Mouse (Mus musculus): ENCODE measurements around the gene Snrnp27. TPM values are rescaled to one million over a fixed set of nuclear protein-coding genes. Genes with fewer than 3 reads are reported as not detected.

Snrnp27 gene
- total RNA-seq, 1 experiment, result 58.3 TPM

DNA sequence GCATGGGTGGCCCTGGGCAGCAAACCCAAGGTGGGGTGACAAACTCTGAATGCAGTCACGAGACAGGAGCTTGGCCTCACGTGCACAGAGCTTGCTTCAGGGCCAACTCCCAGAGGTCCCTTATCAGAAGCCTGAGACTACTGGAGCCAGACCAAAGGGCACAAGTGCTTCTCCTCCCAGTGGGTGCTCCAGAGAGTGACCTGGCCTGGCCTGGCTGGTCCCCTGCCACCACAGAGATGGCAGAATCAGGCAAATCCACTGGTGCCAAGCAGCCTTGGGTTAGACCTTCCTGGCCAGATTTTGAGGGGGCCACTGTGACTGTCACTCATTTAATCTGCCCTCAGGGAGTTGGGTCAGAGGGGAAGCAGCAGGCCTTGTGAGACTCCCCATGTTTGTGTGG lies 47.8 kb downstream of the Snrnp27 start:
- Histone ChIP-seq H3K4me1 (ENCODE audit: control insufficient read depth in 2 of 2, insufficient read depth in 2 of 2, low read length in 2 of 2, poor library complexity in 1 of 2) (peaks cover 2 to 4% of the 10 kb centered on the region in 2 experiments; a peak in 1 of 4 replicates), H3K9ac (ENCODE audit: insufficient read depth, low read depth, low read length, poor library complexity, severe bottlenecking) (no peak overlapping the region), H3K36me3 (ENCODE audit: control insufficient read depth, insufficient read depth, low read length, poor library complexity, severe bottlenecking) (no peaks in the 10 kb centered on the region), H3K4me3 (ENCODE audit: insufficient read depth in 1 of 2, low read depth in 1 of 2, low read length in 2 of 2, poor library complexity in 1 of 2, severe bottlenecking in 1 of 2) (no peak overlapping the region), H3K9me3 (ENCODE audit: control insufficient read depth, insufficient read depth, low read depth, low read length) (no peaks in the 10 kb centered on the region), H3K27ac (ENCODE audit: insufficient read depth, low read depth, low read length, poor library complexity, severe bottlenecking) (no peak overlapping the region)
- in situ Hi-C loops (cut with MboI; ENCODE audit: low sequenced_read_pairs in 2 of 2, unreplicated experiment in 2 of 2), result no loop called here
- TF ChIP-seq HCFC1 (IDR thresholded peaks at IDR 0.05; ENCODE audit: borderline replicate concordance, insufficient read depth, low read length) (no peak), MAFK (IDR thresholded peaks at IDR 0.05; ENCODE audit: insufficient read depth, low read depth, low read length) (no peak), CHD2 (IDR thresholded peaks at IDR 0.05; ENCODE audit: low read depth, low read length) (no peak), ZNF384 (IDR thresholded peaks at IDR 0.05; ENCODE audit: low read depth, low read length) (no peak), ZC3H11A (IDR thresholded peaks at IDR 0.05; ENCODE audit: borderline replicate concordance, low read depth, low read length) (no peak)
- no peak for DNase-seq (ENCODE audit: low read depth, low spot score)

GRCm38 (mm10) chr6:86630141-86630540 lies 54.2 kb downstream of the Snrnp27 start:
- in situ Hi-C loops (cut with MboI; ENCODE audit: low sequenced_read_pairs in 2 of 2, unreplicated experiment in 2 of 2), result no loop called here
- no peak for DNase-seq (ENCODE audit: low read depth, low spot score)
- H3K4me3 ChIP-seq (ENCODE audit: insufficient read depth in 1 of 2, low read depth in 1 of 2, low read length in 2 of 2, poor library complexity in 1 of 2, severe bottlenecking in 1 of 2), result no peak overlapping the region

GRCm38 (mm10) chr6:86627946-86628345 lies 56.4 kb downstream of the Snrnp27 start, which contains the start of gene Asprv1:
Asprv1 (plus strand) TSS chr6:86628164.
- DNase-seq (ENCODE audit: low read depth, low spot score), result no peak
- Histone ChIP-seq H3K27ac (ENCODE audit: insufficient read depth, low read depth, low read length, poor library complexity, severe bottlenecking) (no peak within 1 kb of the TSS), H3K9me3 (ENCODE audit: control insufficient read depth, insufficient read depth, low read depth, low read length) (no peaks in the 10 kb centered on the region), H3K4me3 (ENCODE audit: insufficient read depth in 1 of 2, low read depth in 1 of 2, low read length in 2 of 2, poor library complexity in 1 of 2, severe bottlenecking in 1 of 2) (no peak within 1 kb of the TSS), H3K9ac (ENCODE audit: insufficient read depth, low read depth, low read length, poor library complexity, severe bottlenecking) (no peak within 1 kb of the TSS), H3K36me3 (ENCODE audit: control insufficient read depth, insufficient read depth, low read length, poor library complexity, severe bottlenecking) (no peaks in the 10 kb centered on the region), H3K4me1 (ENCODE audit: control insufficient read depth in 2 of 2, insufficient read depth in 2 of 2, low read length in 2 of 2, poor library complexity in 1 of 2) (peaks cover 5 to 10% of the 10 kb centered on the region in 2 experiments; a peak in 2 of 4 replicates)
- no peak for TF ChIP-seq ZNF384 (IDR thresholded peaks at IDR 0.05; ENCODE audit: low read depth, low read length)
- no peak for TF ChIP-seq ZC3H11A (IDR thresholded peaks at IDR 0.05; ENCODE audit: borderline replicate concordance, low read depth, low read length)
- no peak for TF ChIP-seq MAFK (IDR thresholded peaks at IDR 0.05; ENCODE audit: insufficient read depth, low read depth, low read length)
- no peak for TF ChIP-seq CHD2 (IDR thresholded peaks at IDR 0.05; ENCODE audit: low read depth, low read length)
- TF ChIP-seq HCFC1 (IDR thresholded peaks at IDR 0.05; ENCODE audit: borderline replicate concordance, insufficient read depth, low read length), result no peak
- in situ Hi-C loops (cut with MboI; ENCODE audit: low sequenced_read_pairs in 2 of 2, unreplicated experiment in 2 of 2), result no loop called here

More at GRCm38 (mm10) chr6:86630141-86630540, 54.2 kb downstream of the Snrnp27 start:
- Histone ChIP-seq H3K36me3 (ENCODE audit: control insufficient read depth, insufficient read depth, low read length, poor library complexity, severe bottlenecking) (no peaks in the 10 kb centered on the region), H3K9ac (ENCODE audit: insufficient read depth, low read depth, low read length, poor library complexity, severe bottlenecking) (no peak overlapping the region), H3K9me3 (ENCODE audit: control insufficient read depth, insufficient read depth, low read depth, low read length) (no peaks in the 10 kb centered on the region), H3K27ac (ENCODE audit: insufficient read depth, low read depth, low read length, poor library complexity, severe bottlenecking) (no peak overlapping the region), H3K4me1 (ENCODE audit: control insufficient read depth in 2 of 2, insufficient read depth in 2 of 2, low read length in 2 of 2, poor library complexity in 1 of 2) (peaks cover 0 to 8% of the 10 kb centered on the region in 2 experiments; a peak in 1 of 4 replicates)
- TF ChIP-seq ZC3H11A (IDR thresholded peaks at IDR 0.05; ENCODE audit: borderline replicate concordance, low read depth, low read length) (no peak), HCFC1 (IDR thresholded peaks at IDR 0.05; ENCODE audit: borderline replicate concordance, insufficient read depth, low read length) (no peak), CHD2 (IDR thresholded peaks at IDR 0.05; ENCODE audit: low read depth, low read length) (no peak), MAFK (IDR thresholded peaks at IDR 0.05; ENCODE audit: insufficient read depth, low read depth, low read length) (no peak), ZNF384 (IDR thresholded peaks at IDR 0.05; ENCODE audit: low read depth, low read length) (no peak)

Other genes with a start within 250 kb of the Snrnp27 start
- 12.5 and 13.1 TPM in 2 replicates for gene C87436, start 246.1 kb downstream of the Snrnp27 start, total RNA-seq (2012; rRNA removed)
- 68.4 and 102 TPM in 2 replicates for gene Pcbp1, start 158.2 kb downstream of the Snrnp27 start, total RNA-seq (2012; rRNA removed)
- 0.71 and 2.0 TPM in 2 replicates for gene Asprv1, start 56.4 kb downstream of the Snrnp27 start, total RNA-seq (2012; rRNA removed)
- 3.1 and 4.0 TPM in 2 replicates for gene Mxd1, start 15.4 kb downstream of the Snrnp27 start, total RNA-seq (2012; rRNA removed)
- gene Gmcl1, start 48.9 kb upstream of the Snrnp27 start, total RNA-seq (2012; rRNA removed), result 14.6 and 18.5 TPM in 2 replicates
- 14.0 and 22.1 TPM in 2 replicates for gene Anxa4, start 109.1 kb upstream of the Snrnp27 start, total RNA-seq (2012; rRNA removed)
- gene Aak1, start 165.0 kb upstream of the Snrnp27 start, total RNA-seq (2012; rRNA removed), result 17.5 and 20.0 TPM in 2 replicates

Data from ES-E14 (cell line).